Mouse (Mus musculus) gastrocnemius, postnatal 25 days (tissue): ENCODE measurements around the gene Podnl1. TPM values are rescaled to one million over a fixed set of nuclear protein-coding genes. Genes with fewer than 3 reads are reported as not detected.

Source experiments
- DNase-seq: peaks from one replicate; pipeline ENCODE4 v3.0.0; 2022
- total RNA-seq, 2 experiments: library from RNA; stranded (reverse); gene quantifications; 1 replicate in 1 of 2; 2 replicates in 1 of 2; pipeline ENCODE4 v1.2.3; 2021

Gene Podnl1
- total RNA-seq, 2 experiments from 2014 or later = not detected

DNA sequence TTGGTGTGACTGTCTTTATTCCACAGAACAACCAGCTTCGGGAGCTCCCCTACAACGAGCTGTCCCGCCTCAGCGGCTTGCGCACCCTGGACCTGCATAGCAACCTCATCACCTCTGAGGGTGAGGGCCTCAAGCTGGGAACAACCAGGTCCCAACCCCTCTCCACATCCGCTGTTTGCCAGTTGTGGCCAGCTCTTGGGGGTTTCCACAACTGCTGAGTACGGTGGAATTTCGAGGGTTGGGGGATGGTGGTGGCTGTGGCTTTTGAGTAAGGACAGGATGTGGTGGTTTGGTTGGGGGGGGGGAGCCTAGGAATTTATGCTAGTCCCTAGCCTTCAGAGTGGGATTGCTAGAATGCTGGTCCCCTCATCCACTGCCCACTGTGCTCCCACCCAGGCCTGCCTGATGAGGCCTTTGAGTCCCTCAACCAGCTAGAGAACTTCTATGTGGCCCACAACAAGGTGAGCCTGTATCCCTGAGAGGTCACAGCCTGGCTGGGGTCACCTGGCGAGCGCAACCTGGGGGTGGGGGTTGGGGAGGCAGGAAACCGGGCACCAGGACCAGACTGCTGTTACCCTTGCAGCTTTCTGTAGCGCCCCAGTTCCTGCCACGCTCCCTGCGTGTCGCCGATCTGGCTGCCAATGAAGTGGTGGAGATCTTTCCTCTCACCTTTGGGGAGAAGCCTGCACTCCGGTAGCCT lies 1.6 kb downstream of the Podnl1 start:
- DNase-seq = no peak

DNA sequence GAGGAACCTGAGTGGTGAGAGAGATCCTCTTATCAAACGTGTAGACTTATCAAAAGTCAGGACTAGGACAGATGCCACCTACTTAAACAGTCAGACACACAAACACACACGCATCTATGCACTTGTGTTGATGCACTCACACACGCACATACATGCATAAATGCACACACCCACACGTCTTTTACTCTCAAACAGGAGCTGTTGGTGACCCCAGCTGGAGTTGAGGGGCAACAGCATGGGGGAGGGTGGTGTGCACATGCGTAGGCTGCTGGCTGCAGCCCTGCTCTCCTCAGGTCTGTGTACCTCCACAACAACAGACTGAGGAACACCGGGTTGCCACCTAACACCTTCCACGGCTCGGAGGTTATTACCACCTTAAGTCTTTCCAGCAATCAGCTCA lies 2.5 kb downstream of the Podnl1 start:
- DNase-seq = no peak

DNA sequence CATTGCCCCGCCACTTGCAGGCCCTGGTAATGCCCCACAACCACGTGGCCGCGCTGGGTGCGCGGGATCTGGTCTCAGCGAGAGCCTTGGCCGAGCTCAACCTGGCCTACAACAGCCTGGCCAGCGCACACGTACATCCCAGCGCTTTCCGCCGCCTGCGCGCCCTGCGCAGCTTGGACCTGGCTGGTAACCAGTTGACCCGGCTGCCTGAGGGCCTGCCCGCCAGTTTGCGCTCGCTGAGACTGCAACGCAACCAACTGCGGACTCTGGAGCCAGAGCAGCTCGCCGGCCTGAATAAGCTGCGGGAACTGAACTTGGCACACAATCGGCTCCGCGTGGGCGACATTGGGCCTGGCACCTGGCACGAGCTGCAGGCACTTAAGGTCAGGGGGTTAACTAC lies 5.0 kb downstream of the Podnl1 start:
- DNase-seq = peak; percentile 28

DNA sequence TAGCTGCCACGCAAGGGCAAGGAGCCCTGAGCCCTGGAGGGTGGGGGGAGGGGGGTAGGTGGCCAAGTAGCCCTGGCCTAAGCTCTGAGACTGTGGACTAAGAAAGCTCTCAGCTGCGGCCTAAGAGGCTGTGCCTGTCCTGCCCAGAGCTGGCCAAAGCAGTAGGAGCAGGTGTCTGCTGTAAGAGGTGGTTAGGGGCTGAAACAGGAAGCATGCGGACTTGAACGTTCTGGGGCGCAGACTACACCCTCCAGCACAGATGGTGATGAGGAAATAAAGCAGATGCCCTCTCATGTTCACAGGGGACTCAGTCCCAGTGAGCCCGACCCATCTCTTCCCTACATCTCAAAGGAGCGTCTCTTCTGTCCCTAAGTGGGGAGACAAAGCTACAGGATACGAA lies 6.4 kb downstream of the Podnl1 start:
- DNase-seq = no peak

DNA sequence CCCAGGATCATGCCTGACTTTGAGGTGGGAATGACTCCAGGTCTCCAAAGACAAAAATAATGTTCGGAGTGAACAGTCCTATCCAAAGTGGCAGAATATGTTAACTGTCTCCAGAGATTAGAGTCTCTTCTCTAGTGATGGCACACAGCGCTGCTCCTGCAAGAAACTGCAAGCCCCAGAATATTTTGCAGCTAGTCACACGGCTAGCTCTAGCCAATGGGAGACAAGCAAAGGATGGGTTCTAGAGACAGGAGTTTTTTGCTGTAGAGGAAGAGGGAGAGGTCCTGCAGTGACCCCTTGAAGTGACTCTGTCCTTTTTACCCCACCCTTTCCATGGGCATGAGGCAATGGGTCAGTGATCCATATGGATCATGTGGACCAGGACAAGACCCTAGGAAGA lies 12.1 kb downstream of the Podnl1 start:
- DNase-seq = no peak

DNA sequence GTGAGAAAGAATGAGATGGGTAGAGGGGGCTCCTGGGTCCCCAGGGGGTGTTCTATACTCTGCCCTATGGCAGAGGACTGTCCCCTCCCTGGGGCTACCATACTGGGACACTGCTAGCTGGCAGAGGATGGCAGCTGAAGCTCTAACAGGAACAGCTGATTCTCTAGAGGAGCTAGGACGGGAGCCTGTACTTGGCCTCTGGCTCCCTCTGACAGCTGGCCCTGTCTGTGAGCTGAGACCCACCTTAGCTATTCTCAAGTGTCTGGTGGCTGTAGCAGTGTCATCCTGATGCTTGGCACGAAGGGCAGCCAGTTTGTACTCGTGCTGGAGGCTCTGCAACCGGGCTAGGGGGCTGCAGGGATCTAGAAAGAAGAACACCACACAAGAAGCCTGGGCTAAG lies 15.0 kb downstream of the Podnl1 start:
- DNase-seq = no peak

DNA sequence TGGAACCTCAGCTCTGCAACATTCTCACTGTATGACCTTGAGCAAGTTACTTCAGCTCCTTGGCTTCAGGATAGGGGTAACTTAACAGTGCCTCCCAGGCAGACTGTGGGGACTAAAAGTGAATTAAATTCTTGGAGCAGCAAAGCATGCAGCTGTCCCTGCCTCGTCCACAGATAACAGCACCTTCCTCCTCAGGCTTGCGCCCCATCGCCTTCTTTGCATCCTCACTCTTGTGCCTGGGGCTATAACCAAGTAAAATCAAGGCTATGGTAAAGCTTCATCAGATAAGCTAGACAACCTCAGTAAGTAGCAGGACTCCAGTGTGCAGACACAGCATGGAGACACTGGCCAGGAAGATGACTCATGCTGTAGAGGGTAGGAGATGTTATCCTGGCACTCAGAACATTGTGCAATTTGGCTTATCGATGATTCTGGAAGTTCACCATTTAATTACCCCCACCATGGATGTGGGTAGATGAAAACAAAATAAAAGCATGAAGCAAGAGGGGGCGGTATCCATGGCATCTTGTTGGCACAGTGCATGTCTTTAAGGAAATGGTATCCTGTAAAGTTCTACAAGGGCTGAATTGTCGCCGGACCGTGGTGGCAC lies 19.0 kb downstream of the Podnl1 start:
- DNase-seq = no peak

DNA sequence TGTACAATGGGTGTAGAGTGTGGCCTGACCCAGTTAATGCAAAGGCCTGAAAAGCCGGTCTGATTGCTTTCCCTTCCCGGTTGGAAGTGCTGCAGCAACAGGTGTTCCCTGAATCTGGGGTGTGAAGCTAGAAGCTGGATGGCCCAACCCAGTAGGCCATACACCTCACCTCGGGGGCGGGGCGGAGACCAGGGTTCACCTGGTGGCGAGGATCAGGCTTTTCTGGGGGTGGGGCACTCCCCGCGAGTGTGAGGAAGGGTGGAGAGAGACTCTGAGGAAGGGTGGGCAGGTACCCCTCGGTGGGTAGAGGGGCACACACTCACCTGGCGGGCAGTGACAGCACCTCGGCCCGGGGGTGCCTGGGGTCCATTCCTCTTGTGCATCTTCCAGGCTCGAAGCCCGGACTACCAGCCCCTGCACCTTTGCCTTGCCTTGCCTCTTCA lies 21.6 kb downstream of the Podnl1 start:
- DNase-seq = no peak

DNA sequence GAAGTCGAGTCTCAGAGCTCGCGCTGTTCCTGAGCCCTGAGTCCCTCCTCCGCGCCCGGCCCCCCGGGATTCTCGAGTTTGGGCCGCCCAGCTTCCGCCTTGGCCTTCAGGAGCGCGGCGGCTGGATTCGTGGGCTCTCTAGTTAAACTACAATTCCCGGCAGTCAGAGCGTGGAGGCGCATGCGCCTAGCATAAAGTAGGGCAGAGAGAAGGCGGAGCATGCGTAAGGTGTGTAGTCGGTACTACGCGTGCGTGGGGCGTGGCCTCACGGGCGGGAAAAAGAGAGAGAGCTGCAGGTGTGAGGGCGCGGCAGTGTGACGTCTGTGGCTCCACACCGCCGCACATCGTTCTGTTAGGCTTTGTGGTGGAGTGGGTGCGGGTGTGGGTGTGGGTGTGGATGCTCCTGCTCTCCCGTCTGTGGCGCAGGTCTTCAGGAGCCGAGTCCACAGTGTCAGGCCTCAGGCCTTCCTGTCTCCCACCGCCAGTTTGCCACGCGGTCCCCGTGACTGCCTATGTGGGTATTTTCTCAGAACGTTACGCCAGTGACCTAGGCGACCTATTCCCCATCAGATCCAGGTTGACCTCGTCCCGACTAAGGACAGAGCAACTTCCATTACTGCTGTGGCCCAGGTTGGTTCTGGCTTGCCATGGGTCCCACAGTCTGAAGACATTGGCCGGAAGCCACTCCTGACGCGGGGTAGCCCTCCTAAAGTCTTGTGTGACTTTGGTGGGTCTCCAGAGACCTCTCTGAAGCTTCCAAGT lies 22.2 kb downstream of the Podnl1 start, which contains the start of the genes Cc2d1a and 4930432K21Rik:
Gene Cc2d1a, minus strand, starts transcription at position 168 of the 762 bp plus-strand sequence.
Gene 4930432K21Rik, plus strand, starts transcription at position 257 of the 762 bp plus-strand sequence.
- peak; percentile 93 for DNase-seq

DNA sequence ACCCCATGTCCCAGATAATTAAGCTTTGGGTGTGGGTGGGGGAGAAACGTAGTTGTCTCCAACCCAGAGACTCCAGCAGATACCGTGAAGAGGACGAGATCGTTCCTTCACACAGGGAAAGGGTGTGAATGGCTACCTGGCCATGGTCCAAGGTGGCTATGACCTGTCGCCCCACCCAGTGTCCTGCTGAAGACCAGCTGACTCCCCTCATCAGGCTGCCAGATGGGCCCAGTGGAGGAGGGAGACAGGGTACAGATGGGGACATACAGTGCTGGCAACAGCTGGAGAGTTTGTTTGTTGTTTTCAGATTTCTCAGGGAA lies 22.7 kb downstream of the Podnl1 start:
- no peak for DNase-seq

DNA sequence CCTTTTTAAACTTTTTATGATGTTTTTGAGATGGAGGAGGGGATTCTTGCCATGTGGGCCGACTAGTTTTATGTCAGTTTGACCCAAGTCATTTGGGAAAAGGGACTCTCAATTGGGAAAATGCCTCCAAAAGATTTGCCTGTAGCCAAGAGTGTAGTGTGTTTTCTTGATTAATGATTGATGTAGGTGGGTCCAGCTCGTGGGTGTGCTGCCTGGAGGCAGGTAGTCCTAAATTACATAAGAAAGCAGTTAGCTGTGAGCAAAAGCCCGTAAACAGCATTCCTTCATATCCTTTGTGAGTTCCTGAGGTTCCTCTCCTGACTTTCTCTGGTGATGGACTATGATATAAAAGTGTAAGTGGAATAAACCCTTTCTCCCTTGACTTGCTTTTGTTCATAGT lies 23.4 kb downstream of the Podnl1 start:
- DNase-seq = no peak

DNA sequence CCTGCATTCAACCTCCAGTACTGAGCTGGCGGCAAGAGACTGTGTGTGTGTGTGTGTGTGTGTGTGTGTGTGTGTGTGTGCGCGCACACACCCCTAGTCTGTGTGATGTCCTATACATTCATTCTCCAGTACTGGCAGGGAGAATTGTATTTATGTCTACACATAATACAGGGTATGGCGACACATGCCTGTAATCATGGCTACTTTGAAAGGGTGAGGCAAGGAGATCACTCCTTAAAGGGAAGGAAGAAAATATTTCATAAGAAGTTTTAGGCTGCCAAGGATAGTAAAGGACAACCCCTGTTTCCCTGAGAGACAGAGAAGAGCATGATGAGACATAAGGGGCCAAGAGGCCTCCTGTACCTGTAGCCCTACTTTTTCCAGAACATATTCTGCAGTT lies 31.8 kb downstream of the Podnl1 start:
- no peak for DNase-seq

DNA sequence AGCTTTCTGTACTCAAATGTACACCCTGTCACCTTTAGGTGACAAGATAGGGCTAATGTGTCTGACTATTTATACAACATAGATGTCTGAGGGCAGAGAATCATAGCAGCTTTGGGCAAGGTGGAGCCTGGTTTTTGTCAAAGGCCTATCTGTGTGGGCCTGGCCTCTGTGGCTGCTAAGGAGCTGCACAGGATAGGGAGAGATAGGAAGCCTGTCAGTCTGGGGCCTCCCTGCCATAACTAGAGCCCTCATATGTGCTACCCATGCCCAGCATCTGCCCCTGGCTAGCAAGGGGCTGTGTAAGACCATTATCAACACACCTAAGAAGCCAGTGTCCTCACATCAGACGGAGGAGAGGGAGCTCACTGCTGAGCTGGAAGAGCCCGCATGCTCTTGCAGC lies 41.9 kb downstream of the Podnl1 start:
- no peak for DNase-seq

DNA sequence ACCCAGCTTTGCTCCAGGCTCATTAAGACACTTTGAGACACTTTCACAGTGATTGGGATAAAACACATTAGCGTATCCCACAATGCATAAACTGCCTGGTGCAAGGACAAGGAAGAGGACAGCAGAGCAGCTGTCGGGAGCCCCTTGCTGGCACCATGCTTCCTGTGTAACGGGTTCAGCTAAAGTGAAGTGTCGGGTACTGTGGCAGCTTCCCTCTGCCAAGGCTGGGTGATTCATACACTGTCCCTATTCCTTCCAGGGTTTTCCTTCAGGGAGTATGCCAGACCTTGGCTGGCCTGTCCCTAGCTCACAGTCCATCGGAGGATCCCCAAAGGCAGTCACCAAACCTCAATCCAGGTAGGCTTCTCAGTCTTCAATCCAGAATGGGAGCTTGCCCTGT lies 44.3 kb downstream of the Podnl1 start:
- no peak for DNase-seq

DNA sequence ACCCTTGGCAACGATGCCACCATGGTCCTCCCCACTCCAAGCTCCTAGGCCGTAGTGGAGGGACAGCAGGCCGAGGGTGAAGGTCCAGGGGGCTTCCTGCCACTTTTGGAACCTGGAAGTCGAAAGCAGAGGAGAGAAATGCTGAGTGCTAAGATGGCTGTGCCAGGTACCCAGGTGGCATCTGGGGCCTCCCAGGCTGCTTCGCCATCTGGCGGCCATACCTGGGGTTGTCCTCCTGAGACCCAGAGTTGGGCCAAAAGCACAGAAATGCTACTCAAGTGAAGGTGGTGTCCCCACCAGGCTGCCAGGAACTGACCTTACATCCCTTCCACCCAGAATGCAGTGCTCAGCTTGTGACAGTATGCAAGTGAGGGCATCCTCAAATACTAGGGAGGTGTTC lies 48.1 kb downstream of the Podnl1 start:
- no peak for DNase-seq

DNA sequence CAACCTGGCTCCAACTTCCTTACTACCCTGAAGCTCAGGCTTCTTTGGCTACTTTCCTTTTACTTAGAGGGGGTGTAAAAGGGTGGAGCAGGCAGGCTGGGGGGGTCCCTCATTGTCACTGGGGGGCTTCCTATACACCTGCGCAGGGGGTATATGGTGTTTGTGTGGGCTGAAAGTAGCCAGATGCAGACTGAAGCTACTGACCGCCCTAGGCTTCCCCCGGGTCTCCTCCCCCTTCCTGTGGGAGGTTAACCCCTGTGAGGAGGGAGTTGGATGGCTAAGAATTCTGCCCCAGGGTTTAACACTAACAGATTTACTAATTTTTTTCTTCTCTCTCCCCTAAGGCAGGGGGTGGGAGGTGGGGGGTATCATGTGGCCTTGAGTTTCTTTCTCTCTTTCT lies 50.8 kb downstream of the Podnl1 start:
- no peak for DNase-seq

DNA sequence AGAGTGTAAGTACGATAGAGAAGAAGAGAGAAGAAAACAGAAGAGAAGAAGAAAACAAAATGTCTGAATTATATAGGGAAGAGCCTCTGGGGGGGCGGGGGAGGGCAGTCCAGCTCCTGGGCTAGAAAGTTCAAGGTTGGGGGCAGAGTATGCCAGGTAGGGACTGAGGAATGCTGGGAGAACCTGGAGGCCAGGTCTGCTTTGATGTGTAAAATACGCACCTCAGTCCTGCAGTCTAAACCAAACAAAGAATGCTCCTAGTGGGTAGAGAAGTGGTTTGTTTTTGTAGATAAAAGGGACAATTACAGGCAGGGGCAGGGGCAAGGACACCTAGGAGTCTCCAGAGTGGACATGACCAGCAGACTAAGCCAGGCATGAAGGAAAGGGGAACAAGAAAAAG lies 51.6 kb downstream of the Podnl1 start:
- no peak for DNase-seq

DNA sequence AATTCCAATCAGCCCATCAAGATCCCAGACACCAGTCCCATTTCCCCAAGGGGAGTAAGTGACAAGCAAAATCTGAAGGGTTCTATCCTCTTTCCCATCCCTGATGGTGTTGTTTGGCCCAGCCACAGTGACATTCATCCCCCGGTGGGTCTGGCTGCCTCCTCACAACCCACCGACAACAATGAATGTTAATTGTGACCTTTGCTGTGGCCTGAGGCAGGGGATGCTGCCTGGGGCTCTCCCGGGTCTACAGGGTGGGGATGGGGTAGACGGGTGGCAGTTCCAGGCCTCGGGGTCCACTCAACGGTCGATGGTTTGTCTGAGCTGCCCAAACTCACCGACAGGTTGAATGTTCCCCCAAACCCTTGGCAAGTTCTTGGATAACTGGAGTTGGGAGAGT lies 52.8 kb downstream of the Podnl1 start:
- no peak for DNase-seq

DNA sequence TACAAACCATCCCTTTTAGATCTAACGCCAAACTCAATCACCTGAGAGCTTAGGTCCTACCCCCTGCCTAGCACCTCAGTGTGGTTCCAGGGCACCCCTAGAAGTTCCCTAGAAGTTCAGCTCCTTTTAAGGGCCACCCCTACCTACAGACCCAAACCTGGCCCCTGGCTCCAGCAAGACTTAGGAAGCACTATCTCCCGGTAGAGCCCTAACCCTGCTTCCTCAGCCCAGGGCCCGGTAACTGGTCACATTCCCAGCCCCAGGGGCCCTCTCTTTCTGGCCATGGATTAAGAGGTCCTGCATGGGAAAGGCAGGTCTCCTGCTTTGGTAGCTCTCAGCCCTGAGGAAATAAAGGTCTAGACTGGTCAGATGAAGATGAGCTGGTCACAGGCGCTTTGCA lies 54.2 kb downstream of the Podnl1 start:
- no peak for DNase-seq

DNA sequence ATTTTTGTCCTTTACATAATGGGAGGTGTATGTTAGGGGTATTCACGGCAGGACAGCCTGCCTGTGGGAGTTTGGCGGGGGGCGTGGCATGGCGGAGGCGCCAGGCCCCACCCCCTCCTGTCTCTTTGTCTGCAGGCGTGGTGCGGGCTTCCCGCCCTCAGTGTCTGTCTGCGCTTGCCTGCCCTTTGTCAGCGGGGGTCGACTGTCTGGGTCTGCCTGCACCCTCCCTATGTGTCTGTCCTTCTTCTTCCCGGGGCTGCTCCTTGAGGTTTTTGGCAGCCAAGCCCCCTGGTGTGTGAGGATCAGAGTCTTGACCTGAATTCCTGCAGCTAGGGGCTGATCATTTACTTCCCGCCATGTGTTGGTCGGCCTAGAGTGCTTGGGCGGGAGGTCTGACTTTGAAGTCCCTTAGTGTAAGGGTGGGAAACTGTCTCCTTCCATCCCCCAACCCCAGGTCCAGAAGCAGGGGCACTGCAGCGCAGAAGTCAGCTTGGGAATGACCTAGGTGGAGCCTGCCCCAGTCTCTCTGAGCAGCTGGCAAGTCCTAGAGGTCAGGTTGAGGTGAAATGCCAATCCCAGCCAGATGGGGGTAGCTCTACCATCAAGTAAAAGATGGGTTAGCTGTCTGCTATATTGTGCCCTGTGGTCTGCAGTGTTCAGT lies 54.9 kb downstream of the Podnl1 start:
- peak; percentile 29 for DNase-seq
